Mouse (Mus musculus) kidney, adult 2 months (tissue): ENCODE data around the gene Cacna1i.

Experiments used
- CTCF ChIP-seq: fragments of 200-500 bp; conservative IDR thresholded peaks from 2 replicates; pipeline ENCODE4 v1.5.1; 2011; ENCODE audit warnings: low read depth, mild to moderate bottlenecking, control low read depth, low read length, moderate library complexity, mixed read lengths; ENCODE audit not compliant: insufficient read depth, insufficient read length
- POLR2A ChIP-seq: fragments of 200-500 bp; IDR thresholded peaks from one replicate; pipeline ENCODE4 v1.6.1; 2011; ENCODE audit warnings: low read depth, low read length, control low read depth

- TF ChIP-seq POLR2A (no peak), CTCF (no peak)
Observed at GRCm38 (mm10) chr15:80327743-80328540, 40.9 kb downstream of the Cacna1i start.
